Mouse (Mus musculus) heart, embryonic 10.5 days (tissue): ENCODE data around the gene Fam20a. TPM values are rescaled to one million over a fixed set of nuclear protein-coding genes. Genes with fewer than 3 reads are reported as not detected.

Experiments used
- DNase-seq: peaks from one replicate; pipeline ENCODE4 v3.0.0-alpha.2; 2017; ENCODE audit warnings: low spot score
- H3K27ac ChIP-seq: fragments of 300-500 bp; sonication (generic); 2 replicates; pipeline ENCODE4 v1.5.1; 2016; ENCODE audit warnings: mild to moderate bottlenecking
- H3K27me3 ChIP-seq: fragments of 300-500 bp; sonication (generic); 2 replicates; pipeline ENCODE4 v1.6.1; 2016; ENCODE audit warnings: mild to moderate bottlenecking; ENCODE audit not compliant: poor library complexity, insufficient read depth, severe bottlenecking
- H3K36me3 ChIP-seq: fragments of 300-500 bp; sonication (generic); 2 replicates; pipeline ENCODE4 v1.6.1; 2016; ENCODE audit warnings: mild to moderate bottlenecking, moderate library complexity
- H3K4me1 ChIP-seq: fragments of 300-500 bp; sonication (generic); 2 replicates; pipeline ENCODE4 v1.6.1; 2016; ENCODE audit warnings: mild to moderate bottlenecking
- H3K4me3 ChIP-seq: fragments of 300-500 bp; sonication (generic); 2 replicates; pipeline ENCODE4 v1.5.1; 2016; ENCODE audit warnings: mild to moderate bottlenecking, moderate library complexity
- H3K9me3 ChIP-seq: fragments of 300-500 bp; sonication (generic); 2 replicates; pipeline ENCODE4 v1.6.1; 2016; ENCODE audit warnings: mild to moderate bottlenecking, moderate library complexity
- WGBS: fragments of 180-500 bp; shearing (Covaris S2); methylation state at CpG from one replicate; pipeline ENCODE4 v1.1.7; 2016; 5-methylcytosine and 5-hydroxymethylcytosine counted together
- polyA plus RNA-seq: library from polyadenylated mRNA; unstranded; fragments of >200 nt; fragmentation: Nextera tagmentation; extraction: Ambion mirVana; gene quantifications from 2 replicates; pipeline ENCODE4 v1.2.1, GENCODE M21; 2016

Fam20a gene
- polyA plus RNA-seq, 1 experiment from 2014 or later, result 2.7 TPM

DNA sequence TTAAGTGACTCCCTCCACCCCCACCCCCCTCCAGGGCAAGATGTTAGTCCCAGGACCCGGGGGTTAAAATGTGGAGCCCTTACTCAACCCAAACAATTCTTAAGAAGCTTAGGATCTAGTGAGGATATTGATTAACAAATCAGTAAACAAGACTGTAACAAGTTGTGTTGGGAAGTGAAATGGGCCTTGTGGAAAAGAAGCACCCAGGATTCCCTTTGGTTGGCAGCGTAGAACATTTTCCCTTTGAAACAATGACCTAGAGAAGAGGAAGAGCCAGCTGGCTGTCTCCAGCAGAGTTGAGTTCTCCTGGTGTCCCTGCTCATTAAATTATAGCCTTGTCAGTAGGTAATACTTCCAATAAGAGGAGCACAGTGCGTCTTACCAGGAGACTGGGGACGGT, 13.3 kb downstream of the Fam20a start:
- H3K9me3 ChIP-seq, result no peaks in the 10 kb centered on the region
- WGBS, result 92% methylated on average over 4 of the region's 4 CpGs
- H3K36me3 ChIP-seq, result no peaks in the 10 kb centered on the region
- no peak overlapping the region for H3K27ac ChIP-seq
- H3K4me3 ChIP-seq, result no peak overlapping the region
- peaks cover 23% of the 10 kb centered on the region for H3K4me1 ChIP-seq
- H3K27me3 ChIP-seq, result no peaks in the 10 kb centered on the region
- DNase-seq, result no peak

DNA sequence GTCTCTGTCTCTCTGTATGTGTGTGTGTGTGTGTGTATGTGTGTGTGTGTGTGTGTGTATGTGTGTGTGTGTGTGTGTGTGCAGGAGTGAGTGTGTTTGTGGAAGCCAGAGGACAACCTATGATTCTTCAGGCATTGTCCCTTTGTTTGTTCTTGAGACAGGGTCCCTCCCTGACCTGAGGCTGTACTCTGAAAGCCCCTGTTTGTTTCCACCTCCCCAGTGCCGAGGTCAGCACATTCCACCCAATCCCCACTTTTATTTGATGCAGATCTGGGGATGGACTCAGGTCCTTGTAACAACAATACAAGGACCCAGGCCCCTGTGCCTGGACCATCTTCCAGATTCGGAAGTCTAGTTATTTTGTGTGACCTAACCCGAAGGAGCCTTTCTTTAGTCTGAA, 14.6 kb downstream of the Fam20a start:
- Histone ChIP-seq H3K4me1 (peaks cover 23% of the 10 kb centered on the region), H3K9me3 (no peaks in the 10 kb centered on the region), H3K27ac (no peak overlapping the region), H3K4me3 (no peak overlapping the region), H3K27me3 (no peaks in the 10 kb centered on the region), H3K36me3 (no peaks in the 10 kb centered on the region)
- no peak for DNase-seq
- WGBS, result 70% methylated on average over 3 of the region's 3 CpGs

DNA sequence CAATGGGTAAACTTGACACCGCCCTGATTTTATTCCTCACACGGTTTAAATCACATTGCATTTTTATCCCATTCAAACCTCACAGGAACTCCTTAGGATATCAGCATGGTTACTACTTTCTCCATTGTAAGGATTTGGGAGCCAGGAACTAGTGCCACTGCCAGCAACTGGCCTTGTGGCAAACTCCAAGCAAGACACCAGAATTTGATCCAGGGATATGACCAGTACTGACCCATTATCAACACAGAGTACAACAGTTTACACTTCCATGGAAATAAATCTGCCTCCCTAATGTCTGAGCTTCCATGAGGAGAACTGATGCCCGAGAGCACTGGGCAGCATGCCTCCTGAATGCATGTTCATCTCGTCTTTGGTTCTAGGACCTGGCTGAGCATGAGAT, 15.5 kb downstream of the Fam20a start:
- no peak for DNase-seq
- WGBS, result 84% methylated on average over 4 of the region's 4 CpGs
- Histone ChIP-seq H3K36me3 (no peaks in the 10 kb centered on the region), H3K27me3 (no peaks in the 10 kb centered on the region), H3K9me3 (no peaks in the 10 kb centered on the region), H3K4me1 (peaks cover 23% of the 10 kb centered on the region), H3K27ac (peak overlapping the region; percentile 32; the same call in 1 of the 2 replicates), H3K4me3 (no peak overlapping the region)

DNA sequence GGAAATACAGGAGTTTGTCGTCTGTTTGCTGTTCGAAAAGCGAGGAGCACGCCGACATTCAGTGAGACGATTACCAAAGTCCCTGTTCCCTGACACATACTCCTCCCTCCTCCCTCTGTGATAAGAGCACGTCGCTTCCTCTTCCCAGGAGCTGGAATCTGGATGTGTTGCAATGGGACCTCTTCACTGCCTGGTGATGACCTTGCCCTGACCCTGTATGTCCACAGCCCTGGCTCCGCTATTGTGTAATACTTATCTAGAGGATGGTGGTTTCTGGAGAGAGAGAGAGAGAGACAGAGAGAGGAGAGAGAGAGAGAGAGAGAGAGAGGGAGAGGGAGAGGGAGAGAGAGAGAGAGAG, 16.0 kb downstream of the Fam20a start:
- 10% methylated on average over 9 of the region's 9 CpGs for WGBS
- H3K27me3 ChIP-seq, result no peaks in the 10 kb centered on the region
- H3K4me1 ChIP-seq, result peaks cover 23% of the 10 kb centered on the region
- H3K9me3 ChIP-seq, result no peaks in the 10 kb centered on the region
- H3K4me3 ChIP-seq, result no peak overlapping the region; the same call in 1 of the 2 replicates
- DNase-seq, result no peak
- H3K27ac ChIP-seq, result peak overlapping the region; percentile 32; the same call in 1 of the 2 replicates
- H3K36me3 ChIP-seq, result no peaks in the 10 kb centered on the region

DNA sequence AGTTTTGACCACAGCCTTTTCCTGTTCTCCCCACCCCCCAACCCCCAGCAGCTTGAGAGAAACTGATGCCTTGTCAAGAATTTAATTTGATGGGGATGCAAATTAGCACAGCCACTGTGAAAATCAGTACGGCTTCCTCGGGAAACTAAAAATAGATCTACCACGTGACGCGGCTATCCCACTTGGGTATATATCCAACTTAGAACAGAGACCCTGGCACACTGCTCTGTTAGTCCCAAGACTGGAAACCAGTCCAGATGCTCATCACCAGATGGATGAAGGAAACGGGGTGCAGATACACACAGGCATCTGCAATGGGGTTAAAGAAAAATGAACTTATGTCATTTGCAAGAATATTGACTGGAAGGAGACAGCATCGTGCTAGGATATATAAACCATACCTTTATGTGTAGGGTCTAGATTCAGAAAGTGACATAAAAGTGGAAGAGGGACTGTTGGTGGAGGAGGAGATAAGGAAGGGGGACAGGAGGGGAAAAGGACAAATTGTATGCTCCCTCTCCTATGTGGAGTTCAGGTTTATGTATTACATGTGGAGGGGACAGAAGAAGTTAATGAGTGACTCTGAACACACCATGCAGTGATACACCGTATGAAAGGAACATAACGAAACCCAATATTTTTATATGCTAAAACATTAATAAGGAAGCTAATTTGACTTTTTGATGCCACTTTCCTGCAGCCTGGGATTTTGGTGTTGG, 16.6 kb downstream of the Fam20a start:
- DNase-seq, result no peak
- 61% methylated on average over 9 of the region's 9 CpGs for WGBS
- Histone ChIP-seq H3K27me3 (no peaks in the 10 kb centered on the region), H3K4me1 (peaks cover 23% of the 10 kb centered on the region), H3K36me3 (no peaks in the 10 kb centered on the region), H3K27ac (peak overlapping the region; percentile 32; the same call in 1 of the 2 replicates), H3K9me3 (no peaks in the 10 kb centered on the region), H3K4me3 (no peak overlapping the region; the same call in 1 of the 2 replicates)

DNA sequence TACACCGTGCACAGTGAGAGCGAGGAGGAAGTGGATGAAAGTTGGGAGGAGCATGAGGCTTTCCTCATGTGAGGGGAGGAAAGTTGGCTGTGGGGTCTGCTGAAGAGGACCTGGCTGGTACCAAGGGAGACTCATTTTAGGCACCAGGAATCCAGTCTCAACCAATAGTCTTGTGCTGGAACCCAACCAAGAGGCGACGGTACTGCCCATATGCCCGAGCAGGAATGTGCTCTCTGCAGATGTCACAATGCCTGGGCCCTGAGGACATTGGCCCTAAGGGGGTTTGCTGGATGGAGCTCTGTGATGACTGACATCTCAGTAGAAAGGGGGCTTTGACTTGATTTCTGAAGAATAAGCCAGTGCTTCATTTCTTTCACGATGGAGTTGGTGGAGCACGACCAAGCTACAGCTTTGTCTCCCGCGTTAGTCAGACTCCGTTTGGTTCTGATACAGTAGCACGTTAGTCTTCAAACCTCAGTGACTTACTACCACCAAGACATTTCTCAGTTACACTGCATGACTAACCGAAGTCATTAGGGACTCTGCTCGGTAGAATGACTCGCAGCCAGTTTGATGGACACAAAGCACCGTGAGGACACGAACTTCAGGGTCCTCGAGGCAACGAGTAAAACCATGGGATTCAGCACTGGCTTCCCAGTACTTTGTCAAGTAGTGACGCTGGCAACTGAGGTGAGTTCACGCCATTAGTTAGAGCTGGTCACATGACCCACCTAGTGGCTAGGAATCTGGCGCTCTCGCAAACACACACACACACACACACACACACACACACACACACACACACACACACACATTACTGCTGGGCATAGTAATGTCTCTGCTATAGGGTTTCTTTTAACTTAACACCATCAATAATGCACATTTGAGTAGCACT, 17.5 kb downstream of the Fam20a start:
- Histone ChIP-seq H3K27ac (no peak overlapping the region), H3K4me1 (peaks cover 23% of the 10 kb centered on the region), H3K27me3 (no peaks in the 10 kb centered on the region), H3K36me3 (no peaks in the 10 kb centered on the region), H3K4me3 (no peak overlapping the region), H3K9me3 (no peaks in the 10 kb centered on the region)
- WGBS, result 91% methylated on average over 22 of the region's 22 CpGs
- DNase-seq, result no peak

DNA sequence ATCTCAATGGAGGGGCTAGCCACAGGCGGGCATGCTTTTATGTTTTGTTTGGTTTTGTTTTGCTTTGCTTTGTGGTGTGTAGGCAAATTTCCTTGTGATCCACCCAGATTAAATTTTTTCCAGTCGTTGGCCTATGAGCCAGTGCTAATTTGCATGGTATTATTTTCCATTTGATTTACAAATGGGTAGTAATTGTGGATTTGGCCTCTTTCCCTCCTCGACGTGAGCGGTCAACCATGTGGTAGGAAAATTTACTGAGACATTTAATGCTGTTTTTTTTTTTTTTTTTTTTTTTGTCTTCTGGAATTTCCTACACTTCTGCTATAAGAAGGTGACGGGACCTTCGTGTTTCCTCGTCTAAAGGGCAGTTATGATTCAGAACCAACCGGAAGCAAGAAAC, 18.2 kb downstream of the Fam20a start:
- H3K9me3 ChIP-seq, result no peaks in the 10 kb centered on the region
- peaks cover 23% of the 10 kb centered on the region for H3K4me1 ChIP-seq
- 82% methylated on average over 9 of the region's 9 CpGs for WGBS
- H3K4me3 ChIP-seq, result no peak overlapping the region
- no peak for DNase-seq
- H3K27me3 ChIP-seq, result no peaks in the 10 kb centered on the region
- H3K27ac ChIP-seq, result no peak overlapping the region
- no peaks in the 10 kb centered on the region for H3K36me3 ChIP-seq

DNA sequence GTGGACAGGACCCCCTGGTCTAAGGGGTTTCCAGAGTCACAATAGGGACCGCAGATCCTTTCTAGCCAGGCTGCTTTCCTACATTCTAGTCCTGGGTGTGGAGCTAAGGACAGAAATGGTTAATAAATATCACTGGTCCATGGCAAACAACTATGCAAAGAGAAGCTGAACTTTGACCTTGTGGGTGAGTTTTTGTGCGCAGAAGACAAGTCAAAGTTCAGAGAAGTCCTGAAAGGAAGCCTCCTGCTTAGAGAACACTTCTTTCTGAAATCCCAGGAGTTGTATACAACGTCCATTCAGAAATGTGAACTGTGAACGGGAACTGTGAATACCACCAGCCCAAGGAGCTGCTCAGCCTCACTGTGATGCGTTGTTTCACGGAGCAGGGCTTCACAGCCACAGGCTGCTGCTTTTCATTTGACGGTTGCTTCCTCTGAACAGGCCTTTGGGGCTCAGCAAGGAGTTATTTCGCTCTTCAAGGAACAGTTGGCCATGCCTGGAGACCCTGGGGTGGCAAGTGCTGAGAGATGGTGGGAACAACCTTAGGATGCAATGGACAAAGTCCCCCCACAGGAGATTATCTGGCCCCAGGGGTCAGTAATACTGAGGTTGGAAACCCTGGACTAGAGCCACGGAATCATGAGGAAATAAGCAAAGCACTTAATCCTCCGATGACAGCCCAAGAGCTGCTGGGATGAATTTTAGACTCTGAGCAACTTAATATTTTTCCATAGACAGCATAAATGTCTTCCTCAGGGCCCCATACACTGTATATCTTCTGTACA, 19.9 kb downstream of the Fam20a start:
- no peaks in the 10 kb centered on the region for H3K27me3 ChIP-seq
- no peak overlapping the region for H3K4me3 ChIP-seq
- H3K9me3 ChIP-seq, result no peaks in the 10 kb centered on the region
- no peak overlapping the region for H3K27ac ChIP-seq
- DNase-seq, result no peak
- WGBS, result 63% methylated on average over 10 of the region's 10 CpGs
- H3K36me3 ChIP-seq, result no peaks in the 10 kb centered on the region
- peaks cover 23% of the 10 kb centered on the region for H3K4me1 ChIP-seq

DNA sequence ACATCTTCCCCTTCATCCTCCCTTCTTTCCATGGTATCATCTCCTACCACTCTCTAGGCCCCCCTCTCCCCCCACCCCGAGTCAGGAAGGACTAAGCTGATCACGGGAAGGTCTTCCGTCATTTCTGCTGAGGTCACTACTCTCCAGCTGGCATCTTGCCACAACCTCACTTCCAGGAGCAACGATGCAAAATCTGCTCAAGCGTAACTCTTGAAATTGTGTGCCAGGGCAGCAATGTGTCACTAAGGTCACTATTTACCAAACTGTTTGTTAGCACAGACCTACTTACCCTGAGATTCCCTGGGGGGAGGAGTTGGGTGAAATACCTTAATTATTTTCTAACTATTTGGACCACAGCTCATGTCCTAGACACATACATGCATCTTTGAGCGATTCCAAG, 21.3 kb downstream of the Fam20a start:
- Histone ChIP-seq H3K27me3 (no peaks in the 10 kb centered on the region), H3K4me1 (peaks cover 11% of the 10 kb centered on the region), H3K4me3 (no peak overlapping the region), H3K27ac (no peak overlapping the region), H3K36me3 (no peaks in the 10 kb centered on the region), H3K9me3 (no peaks in the 10 kb centered on the region)
- 68% methylated on average over 6 of the region's 6 CpGs for WGBS
- no peak for DNase-seq

DNA sequence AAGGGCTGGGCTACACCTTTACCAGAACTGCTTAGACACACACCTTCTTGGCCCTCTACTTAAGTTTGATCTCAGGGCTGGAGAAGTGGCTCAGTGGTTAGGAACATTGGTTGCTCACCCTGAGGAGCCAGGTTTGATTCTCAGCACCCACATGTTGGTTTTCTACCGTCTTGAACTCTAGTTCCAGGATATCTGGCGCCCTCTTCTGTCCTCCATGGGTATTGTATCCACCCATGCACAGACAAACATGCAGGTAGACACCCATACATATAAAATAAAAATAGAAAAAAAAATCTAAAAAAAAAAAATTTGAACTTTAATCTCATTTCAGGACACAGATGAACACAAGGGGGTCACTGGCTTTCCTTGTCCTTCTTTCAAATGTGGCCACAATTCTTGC, 22.3 kb downstream of the Fam20a start:
- H3K9me3 ChIP-seq, result no peaks in the 10 kb centered on the region
- no peak for DNase-seq
- H3K36me3 ChIP-seq, result no peaks in the 10 kb centered on the region

DNA sequence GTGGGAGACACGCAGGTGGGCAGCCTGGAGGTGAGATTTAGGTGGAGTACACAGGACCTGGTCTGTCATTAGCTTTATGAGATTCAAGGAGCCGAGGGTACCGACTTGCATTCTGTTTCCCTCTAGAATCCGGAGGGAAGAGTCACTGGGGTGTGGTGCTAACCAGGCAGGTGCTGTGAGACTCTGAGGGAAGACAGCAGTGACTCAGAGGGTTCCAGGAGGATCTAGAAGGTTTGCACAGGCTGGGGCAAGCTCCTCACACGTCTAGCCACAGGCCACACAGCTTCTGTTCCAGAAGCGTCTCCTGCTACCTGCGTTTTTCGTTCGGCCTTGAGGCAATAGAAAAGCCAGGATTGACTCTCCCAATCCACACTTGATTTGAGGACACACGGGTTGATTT, 23.3 kb downstream of the Fam20a start:
- 90% methylated on average over 10 of the region's 10 CpGs for WGBS
- Histone ChIP-seq H3K27me3 (no peaks in the 10 kb centered on the region), H3K9me3 (no peaks in the 10 kb centered on the region), H3K4me1 (no peaks in the 10 kb centered on the region), H3K36me3 (no peaks in the 10 kb centered on the region), H3K27ac (no peak overlapping the region), H3K4me3 (no peak overlapping the region)
- DNase-seq, result no peak

More for the DNA sequence above, 22.3 kb downstream of the Fam20a start:
- no peak overlapping the region for H3K4me3 ChIP-seq
- H3K4me1 ChIP-seq, result peaks cover 2% of the 10 kb centered on the region; the same call in 1 of the 2 replicates
- WGBS, result 33% methylated on average over 2 of the region's 2 CpGs
- H3K27me3 ChIP-seq, result no peaks in the 10 kb centered on the region
- no peak overlapping the region for H3K27ac ChIP-seq

DNA sequence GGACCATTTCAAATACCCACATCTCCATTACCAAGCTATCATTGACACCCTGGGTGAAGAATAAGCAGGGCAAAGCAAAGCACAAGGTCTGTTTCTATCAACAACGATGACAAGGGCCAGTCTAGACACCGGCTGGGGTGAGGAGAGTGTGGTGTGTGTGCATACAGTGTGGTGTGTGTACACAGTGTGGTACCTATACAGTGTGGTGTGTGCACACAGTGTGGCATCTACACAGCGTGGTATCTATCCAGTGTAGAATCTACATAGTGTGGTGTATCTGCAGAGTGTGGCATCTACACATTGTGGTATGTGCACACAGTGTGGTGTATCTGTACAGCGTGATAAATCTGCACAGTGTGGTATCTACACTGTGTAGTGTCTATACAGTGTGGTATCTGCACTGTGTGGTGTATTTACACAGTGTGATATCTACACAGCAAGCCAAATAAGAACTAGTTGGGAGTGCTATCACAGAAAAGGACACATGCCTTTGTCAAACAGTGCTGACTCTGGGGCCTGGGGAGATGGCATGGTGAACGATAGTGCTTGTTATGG, 24.9 kb downstream of the Fam20a start:
- H3K4me1 ChIP-seq, result no peaks in the 10 kb centered on the region
- H3K4me3 ChIP-seq, result no peak overlapping the region
- no peaks in the 10 kb centered on the region for H3K36me3 ChIP-seq
- H3K27me3 ChIP-seq, result no peaks in the 10 kb centered on the region
- H3K9me3 ChIP-seq, result no peaks in the 10 kb centered on the region
- WGBS, result 82% methylated on average over 5 of the region's 5 CpGs
- H3K27ac ChIP-seq, result no peak overlapping the region
- DNase-seq, result no peak
